Mouse (Mus musculus): ENCODE data around the gene Rad51b.

Gene Rad51b

DNA sequence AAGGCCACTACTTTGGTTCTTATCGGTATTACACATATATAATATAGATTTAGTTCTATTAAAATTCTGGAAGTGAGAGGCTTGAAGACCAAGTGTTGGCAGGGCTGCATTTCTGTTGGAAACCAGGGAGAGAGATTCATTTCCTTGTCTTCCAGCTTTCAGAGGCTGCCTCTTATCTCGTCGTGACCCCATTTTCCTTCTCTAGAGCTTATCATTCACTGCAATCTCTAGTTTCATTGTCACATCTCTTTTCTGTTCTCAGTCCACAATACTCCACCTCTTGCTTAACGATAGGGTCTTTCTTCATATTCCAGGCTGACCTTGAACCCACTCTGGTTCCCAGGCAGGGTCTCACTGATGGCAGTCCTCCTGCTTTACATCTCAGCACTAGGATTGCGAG is 202.7 kb downstream of the Rad51b start:
- DNase-seq, result no peak

- no peak for DNase-seq
Measured at GRCm38 (mm10) chr12:79501877-79502276, 204.8 kb downstream of the Rad51b start.

GRCm38 (mm10) chr12:79502862-79503581 is 205.9 kb downstream of the Rad51b start:
- no peak for DNase-seq

DNA sequence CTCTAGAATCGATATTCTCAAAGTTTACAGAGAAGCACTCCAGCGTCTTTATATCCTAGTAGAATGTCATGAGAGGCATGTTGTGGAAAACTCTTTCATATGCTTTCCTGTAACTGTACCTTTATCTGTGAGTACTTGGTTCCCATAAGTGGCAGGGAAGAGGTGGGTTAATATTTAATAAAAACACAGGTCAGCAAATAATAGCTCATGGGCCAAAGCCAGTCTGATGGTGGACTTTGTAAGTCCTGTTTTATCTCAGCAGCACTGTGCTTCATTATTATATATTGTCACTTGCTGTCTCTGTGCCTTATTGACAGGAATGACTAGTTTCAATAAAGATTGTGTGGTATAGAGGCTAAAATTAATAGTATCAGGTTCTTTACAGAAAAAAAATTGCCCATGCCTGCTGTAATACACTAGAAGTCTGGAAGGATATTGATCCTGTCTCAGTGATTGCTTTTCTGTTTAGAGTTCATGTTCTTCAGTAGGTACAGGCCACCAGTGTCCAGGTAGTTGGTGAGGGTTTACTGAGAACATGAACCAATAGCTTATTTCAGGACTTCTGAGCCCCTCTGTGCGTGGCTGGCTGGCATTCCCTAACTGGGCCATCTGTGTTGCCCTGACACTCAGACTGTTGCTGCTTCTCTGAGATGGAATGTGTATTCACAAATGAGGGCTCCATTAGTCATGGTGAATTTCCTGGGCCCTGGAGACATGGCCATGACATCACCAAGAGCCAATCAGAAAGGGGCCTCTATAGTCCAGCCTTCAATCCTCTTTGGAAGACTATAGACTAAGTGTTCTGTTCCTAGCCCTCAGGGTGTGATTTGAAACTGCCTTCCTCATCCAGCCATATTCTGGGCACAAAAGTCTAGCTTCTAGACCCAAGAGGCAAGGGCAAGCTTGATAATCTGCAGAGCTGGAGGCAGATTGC is 206.8 kb downstream of the Rad51b start:
- no peak for DNase-seq

DNA sequence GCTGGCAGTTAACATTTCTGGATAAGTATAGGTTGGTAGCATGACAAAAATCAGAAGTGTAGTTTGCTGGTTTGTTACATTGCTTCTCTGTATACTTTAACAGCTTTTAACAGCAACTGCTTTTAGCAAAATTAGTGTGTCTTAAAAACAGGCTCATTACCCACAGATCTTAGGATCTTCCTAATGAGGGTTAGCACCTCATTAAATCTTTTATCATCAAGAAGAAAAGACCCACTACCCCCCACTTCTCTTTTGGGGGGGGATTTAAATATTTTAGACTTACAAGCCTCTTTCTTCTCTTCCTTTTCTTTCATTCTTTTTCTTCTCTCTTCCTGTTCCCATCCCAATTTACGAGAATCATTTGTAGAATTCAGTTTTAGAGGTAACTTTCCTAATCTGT is 207.6 kb downstream of the Rad51b start:
- no peak for DNase-seq

DNA sequence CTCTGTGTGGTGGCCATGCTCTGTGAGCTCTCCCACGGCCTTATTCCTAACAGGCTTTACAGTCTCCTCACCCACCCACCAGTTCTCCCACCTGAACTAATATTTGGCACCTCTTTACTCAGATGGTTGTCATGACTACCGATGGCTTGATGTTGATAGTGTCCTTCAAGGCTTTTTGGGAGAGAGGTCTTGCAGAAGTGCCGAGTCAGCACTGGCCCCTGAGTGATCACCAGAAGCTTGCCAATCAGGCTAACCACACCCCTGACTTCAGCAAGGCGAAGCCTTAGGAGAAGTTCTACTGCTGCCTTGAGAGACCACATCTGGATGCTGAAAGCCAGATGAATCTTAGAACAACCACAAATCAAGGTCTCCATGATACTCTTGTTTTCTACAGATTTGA is 209.3 kb downstream of the Rad51b start:
- DNase-seq, result no peak

GRCm38 (mm10) chr12:79507141-79507681 is 210.1 kb downstream of the Rad51b start:
- DNase-seq, result peak; percentile 4

DNA sequence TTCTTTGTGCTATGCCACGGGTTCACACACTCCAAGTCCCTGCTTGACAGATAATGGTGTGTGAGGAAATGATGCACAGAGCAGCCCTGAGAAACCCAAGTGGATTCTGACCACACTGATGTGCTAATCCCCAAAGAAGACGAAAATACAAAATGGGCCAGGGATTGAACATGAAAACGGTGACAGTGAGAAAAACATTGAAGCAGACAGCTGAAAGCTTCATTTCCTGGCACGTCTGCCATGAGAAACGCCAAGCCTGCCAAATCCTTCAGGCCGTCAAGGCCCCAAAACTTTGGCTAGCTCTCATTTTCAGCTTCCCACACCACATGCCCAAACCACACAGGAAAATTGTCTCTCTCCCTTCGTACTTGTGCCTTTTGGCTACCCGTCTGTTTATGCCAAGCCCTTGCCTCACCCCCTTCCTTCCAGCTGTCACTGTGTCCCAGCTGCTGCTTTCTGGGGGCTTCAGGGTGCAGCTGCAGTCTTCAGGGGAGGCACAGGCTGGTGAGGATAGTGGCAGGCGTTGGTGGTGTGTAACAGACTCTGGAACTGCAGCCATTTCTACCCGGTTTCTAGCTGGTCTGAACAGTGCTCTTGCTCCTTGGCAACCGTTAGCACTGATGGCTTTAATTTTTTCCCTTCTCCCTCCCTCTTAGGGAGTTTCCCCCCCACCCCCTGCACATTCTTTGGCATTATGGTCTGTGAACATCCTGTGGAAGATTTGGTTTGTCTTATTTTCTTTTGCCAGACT is 214.5 kb downstream of the Rad51b start:
- DNase-seq, result peak; percentile 6

DNA sequence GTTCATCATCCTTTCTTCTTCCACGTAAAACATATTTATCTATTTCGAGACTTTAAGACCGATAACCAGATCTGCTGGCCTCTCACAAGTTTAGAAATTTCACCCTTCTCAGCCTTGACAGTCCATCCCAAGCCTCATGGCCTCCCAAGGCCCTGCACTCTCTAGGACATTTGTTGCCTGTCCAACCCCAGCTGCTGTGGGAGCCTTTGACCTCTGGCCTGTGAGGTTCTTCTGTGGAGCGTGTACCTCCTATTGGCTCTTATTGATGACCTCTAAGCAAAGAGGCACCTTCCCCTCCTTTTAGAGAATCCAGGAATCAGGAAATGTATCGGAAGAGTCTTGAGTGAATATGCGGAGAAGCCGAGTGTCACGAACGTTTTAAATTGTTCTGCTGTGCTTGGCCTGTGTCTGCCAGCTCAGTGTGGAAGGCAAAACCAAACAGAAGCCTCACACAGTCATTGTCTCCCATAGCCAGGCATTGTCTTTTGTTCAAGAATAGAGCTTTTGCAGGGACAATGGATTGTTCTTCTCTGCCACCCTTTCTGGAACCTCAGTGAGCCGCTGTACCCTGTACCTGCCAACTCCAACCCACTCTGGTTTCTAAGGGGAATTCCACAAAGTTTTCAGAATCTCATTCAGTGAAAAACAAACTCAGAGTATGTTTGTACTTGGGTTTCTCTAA is 215.3 kb downstream of the Rad51b start:
- no peak for DNase-seq

DNA sequence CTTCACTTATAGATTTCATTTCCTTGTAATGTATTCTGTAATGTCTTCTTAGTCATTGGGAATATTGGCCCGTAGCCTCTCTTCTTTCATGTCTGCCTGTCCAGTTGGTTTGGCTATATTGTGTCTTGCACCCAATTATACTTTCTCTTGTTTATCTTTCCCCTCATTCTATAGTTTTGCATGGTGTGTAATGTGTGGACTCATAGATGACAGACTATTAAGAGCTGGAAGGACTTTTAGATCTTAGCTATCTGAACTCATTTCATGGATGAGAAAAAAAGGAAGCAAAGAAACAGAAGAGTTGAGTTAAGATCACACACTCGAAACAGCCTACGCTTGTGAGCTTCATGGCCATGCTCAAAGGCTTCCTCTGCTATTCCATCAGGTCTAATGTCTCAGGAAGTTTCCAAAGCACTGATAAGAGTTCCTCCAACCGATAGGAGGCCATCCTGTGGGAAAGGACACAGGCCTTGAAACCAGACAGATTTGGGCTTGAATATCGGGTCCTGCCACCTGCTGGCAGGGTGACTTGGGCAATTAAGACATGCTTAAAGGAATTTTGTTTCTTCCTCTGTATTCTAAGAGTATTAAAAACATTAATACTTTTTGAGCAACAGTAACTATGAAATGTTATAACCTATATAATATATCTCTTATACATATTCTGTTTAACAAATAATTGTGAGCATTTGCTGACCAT is 216.1 kb downstream of the Rad51b start:
- no peak for DNase-seq

- no peak for DNase-seq
Measured at GRCm38 (mm10) chr12:79514680-79515079, 217.6 kb downstream of the Rad51b start.

- DNase-seq, result no peak
Measured at GRCm38 (mm10) chr12:79522374-79522773, 225.3 kb downstream of the Rad51b start.

DNA sequence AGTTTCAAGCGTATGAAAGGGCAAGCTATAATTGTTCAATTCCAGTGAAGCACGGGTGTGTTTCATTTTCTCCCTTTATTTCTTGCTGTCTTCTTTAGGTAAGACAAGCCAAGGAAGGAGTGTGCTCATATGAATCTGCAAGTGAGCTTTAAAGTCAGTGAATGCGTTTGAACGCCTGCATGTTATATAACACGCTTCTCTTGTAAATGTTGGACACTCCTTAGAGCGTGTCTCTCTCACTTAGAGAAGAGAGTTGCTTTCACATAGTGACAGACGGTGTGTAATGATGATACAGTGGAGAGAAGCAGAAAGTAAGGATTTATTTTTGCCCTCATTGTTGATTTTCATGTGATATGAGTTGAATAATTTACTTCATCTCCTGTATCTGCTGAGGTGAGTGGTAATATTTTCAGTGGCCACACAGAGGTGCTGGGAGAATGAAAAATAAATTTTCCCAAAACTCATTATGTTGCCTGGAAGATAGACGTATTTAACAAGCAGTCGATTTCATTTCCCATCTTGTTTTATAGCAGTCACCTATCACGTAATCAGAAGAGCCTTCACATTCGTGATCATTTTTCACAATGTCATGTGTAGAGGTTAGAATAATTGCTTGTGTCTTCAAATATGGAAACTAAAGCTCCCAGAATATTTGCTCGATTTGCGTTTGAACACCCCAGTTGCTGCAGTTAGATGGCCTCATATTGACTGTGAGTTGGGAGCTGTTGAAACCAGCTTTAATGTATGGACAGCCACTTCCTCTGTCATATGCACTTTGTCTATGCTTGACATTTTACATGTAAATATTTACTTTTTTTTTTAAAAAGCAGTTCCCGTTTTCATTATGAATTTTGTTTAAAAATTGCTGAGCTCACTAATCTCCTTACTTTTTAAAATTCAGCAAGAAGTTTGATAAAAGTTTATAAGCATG is 228.1 kb downstream of the Rad51b start:
- DNase-seq, result no peak

DNA sequence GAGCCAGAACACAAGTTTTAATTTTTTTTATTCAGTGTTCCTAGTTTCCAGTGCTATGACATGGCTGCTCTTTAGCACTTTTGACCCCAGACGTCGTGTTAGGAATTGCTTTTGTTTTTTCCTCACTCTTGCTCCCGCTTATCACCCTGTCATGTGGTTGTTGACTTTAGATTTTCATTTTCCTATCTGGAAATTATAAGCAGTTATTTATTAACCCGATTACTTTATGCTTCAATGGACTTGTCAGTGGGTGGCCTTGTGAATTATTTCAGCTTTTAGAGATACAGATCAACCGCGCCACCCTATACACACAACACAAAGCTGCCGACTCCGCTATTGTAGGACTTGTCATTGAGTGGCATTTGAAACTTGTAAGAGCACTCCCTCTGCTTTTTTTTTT is 228.8 kb downstream of the Rad51b start:
- no peak for DNase-seq

- DNase-seq, result no peak
Measured at GRCm38 (mm10) chr12:79527222-79527621, 230.1 kb downstream of the Rad51b start.

DNA sequence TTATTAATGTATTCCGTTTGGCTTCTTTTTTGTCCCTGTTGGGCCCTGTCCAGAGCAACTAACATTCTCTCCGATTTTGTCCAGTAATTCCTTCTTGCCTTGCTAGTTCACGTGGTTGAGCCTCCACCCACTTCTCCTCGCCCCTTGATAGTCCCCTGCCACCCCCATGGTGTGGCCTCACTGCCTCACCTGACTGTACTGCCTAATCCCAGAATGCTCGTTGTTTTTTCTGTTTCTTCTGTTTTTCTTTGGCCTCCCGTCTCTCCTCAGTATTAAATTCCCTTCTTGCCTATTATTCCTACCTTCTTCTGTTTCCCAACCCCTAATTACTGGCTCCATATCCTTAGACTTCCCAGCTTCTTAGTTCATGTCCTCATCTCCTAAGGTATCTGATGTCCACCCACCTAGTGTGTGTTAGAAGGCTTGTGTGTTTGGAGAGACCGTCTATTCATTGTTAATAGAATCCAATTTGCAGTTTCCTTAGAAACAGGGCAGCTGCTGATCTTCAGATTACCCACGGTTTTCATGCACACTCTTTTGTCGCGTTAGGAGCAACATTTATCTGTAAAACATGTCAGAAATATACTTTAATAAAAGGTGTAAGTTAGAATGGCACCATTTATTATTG is 233.3 kb downstream of the Rad51b start:
- no peak for DNase-seq

DNA sequence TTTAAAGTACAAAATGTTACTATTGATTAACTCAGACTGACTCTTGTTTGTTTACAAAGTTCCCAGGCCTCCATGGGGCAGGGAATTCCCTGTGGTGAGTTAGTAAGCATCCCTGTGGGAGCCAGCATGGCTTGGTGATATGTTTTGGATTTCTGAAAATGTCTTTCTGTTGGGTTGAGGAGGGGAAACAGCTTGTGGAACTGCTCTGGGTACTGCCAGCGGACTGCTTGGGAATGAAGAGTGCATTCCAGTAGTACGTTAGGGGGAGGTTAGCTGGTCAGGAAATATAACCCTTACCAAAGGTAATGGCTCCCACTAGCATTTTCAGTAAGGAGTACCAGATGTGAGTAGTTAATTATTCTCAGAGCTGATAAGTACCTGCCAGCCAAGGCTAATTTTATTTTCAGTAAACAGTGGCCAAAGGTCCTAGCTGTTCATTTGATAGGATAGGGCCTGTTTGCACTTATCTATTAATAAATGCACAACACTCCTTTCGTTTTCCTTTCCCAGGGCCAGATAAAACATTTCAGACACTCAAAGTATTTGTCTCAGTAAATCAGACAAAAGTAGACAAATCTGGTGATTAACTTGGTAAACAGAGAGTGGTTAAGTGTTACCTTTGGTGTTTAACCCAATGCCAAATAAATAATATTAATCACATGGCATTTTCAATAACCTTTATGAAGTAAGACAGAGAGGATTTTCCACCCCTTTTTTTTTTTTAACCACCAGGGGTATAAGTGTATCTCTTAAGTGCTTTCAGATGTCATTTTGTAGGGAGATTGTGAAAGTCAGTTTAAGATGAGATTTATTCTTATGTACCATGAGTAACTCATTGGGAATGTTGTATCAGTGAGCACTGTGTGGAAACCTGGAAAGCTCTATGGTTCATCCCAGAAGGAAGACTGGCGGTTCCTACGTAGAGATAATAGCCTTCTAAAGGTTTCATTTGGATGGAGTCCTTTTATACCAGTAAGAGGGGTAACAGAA is 235.0 kb downstream of the Rad51b start:
- DNase-seq, result no peak

- DNase-seq, result no peak
Measured at GRCm38 (mm10) chr12:79534778-79535177, 237.7 kb downstream of the Rad51b start.

All from cerebellum, adult 11-12 months (tissue).